Mouse (Mus musculus): ENCODE measurements around the gene Aff1.

GRCm38 (mm10) chr5:103705874-103706273 lies 13.7 kb downstream of the Aff1 start:
- no peak for TF ChIP-seq CTCF (IDR thresholded peaks at IDR 0.05; ENCODE audit: low read depth)
- no peak for TF ChIP-seq EP300 (IDR thresholded peaks at IDR 0.05; ENCODE audit: low read depth)

All from liver, embryonic 14.5 days (tissue).